Mouse (Mus musculus) stomach, embryonic 14.5 days (tissue): ENCODE data around the gene Keap1. TPM values are rescaled to one million over a fixed set of nuclear protein-coding genes. Genes with fewer than 3 reads are reported as not detected.

Source experiments
- ATAC-seq: fragments of 200-750 bp; cut with Nextera tagmentation; 2 replicates; pipeline ENCODE4 v1.8.0; 2017; ENCODE audit warnings: low read depth, moderate TSS enrichment; ENCODE audit not compliant: insufficient number of reproducible peaks, insufficient read depth, low FRiP score
- H3K27ac ChIP-seq: fragments of 300-500 bp; sonication (generic); 2 replicates; pipeline ENCODE4 v1.5.1; 2014; ENCODE audit warnings: mild to moderate bottlenecking, low read length, moderate library complexity, mixed read lengths
- H3K27me3 ChIP-seq: fragments of 300-500 bp; sonication (generic); 2 replicates; pipeline ENCODE4 v1.6.1; 2014; ENCODE audit warnings: low read length, control low read depth, mixed read lengths; ENCODE audit not compliant: control insufficient read depth, insufficient read depth
- H3K36me3 ChIP-seq: fragments of 300-500 bp; sonication (generic); 2 replicates; pipeline ENCODE4 v1.6.1; 2014; ENCODE audit warnings: mild to moderate bottlenecking, control low read depth, low read length, moderate library complexity, mixed read lengths; ENCODE audit not compliant: control insufficient read depth, insufficient read depth
- H3K4me1 ChIP-seq: fragments of 300-500 bp; sonication (generic); 2 replicates; pipeline ENCODE4 v1.6.1; 2014; ENCODE audit warnings: low read length, control low read depth, mixed read lengths; ENCODE audit not compliant: control insufficient read depth, insufficient read depth
- H3K4me2 ChIP-seq: fragments of 300-500 bp; sonication (generic); replicated peaks from 2 replicates; pipeline ENCODE4 v1.6.1; 2014; ENCODE audit warnings: low read depth, low read length, control low read depth
- H3K4me3 ChIP-seq: fragments of 300-500 bp; sonication (generic); 2 replicates; pipeline ENCODE4 v1.5.1; 2014; ENCODE audit warnings: low read depth, low read length, control low read depth
- H3K9ac ChIP-seq: fragments of 300-500 bp; sonication (generic); replicated peaks from 2 replicates; pipeline ENCODE4 v1.6.1; 2014; ENCODE audit warnings: low read depth, mild to moderate bottlenecking, control low read depth, low read length, moderate library complexity, mixed read lengths
- H3K9me3 ChIP-seq: fragments of 300-500 bp; sonication (generic); 2 replicates; pipeline ENCODE4 v1.6.1; 2016; ENCODE audit warnings: low read depth, low read length, control low read depth; ENCODE audit not compliant: control insufficient read depth
- WGBS: fragments of 180-500 bp; shearing (Covaris S2); extraction: QIAGEN DNeasy Blood & Tissue Kit; methylation state at CpG from one replicate; pipeline ENCODE4 v1.1.7; 2014; 5-methylcytosine and 5-hydroxymethylcytosine counted together
- polyA plus RNA-seq: library from polyadenylated mRNA; unstranded; fragments of >200 nt; fragmentation: Nextera tagmentation; extraction: Ambion mirVana; gene quantifications from 2 replicates; pipeline ENCODE4 v1.2.1, GENCODE M21; 2014

Keap1 gene
- polyA plus RNA-seq, 1 experiment from 2014 or later = 34.5 TPM

DNA sequence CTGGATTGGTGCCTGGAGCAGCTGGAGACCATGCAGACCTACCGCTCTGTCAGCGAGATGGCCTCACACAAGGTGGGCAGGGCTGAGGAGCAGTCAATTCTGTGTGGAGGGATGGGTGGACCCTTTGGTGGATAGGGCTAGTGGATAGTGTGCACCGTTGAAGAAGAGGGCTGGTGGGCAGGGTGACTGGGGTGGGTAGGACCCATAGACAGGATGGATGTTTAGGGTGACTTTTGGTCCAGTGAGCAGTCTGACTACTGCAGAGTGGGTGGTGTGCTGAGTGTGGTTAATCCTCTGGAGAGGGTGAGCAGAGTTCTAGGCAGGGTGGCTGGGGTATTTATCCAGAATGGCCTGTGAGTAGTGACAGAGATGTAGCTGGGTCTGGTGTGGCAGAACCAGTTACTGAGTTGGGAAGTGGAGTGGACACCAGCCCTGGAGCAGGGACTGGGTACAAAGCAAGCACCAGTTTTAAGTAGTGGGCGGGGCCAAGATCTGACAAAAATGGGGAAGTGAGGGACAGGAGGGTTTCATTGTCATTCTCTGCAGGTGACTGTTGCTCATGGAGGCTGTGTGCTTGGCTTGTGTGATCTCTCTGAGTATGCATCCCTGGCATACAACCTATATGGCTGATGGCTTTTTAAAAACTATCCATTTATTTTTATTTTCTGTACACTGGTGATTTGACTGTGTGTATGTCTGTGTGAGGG is 44.2 kb downstream of the Keap1 start:
- ATAC-seq = no peak
- Histone ChIP-seq H3K27ac (no peak overlapping the region), H3K4me2 (no peak overlapping the region), H3K4me3 (no peak overlapping the region), H3K36me3 (no peaks in the 10 kb centered on the region), H3K9ac (no peak overlapping the region), H3K4me1 (peaks cover 7% of the 10 kb centered on the region; the same call in 1 of the 2 replicates), H3K27me3 (no peaks in the 10 kb centered on the region), H3K9me3 (no peaks in the 10 kb centered on the region)
- 80% methylated on average over 4 of the region's 4 CpGs for WGBS

DNA sequence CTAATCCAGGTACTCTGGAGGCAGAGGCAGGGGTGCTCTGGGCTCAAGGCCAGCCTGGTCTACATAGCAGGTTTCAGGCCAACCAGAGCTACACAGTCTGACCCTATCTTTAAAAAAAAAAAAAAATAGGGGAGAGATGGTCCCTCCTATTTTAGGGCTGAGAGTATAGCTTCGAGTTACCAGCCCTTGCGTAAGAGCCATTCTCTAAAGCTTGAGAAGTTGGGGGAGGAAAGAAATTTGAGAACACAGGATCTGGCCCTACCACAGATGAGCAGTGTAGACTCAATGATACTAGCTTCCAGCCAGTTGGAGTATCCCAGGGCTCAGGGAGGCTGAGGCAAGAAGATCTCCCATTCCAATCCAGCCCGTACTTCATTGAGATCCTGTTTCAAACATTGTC is 45.4 kb downstream of the Keap1 start:
- Histone ChIP-seq H3K27me3 (no peaks in the 10 kb centered on the region), H3K36me3 (no peaks in the 10 kb centered on the region), H3K4me2 (no peak overlapping the region), H3K4me3 (no peak overlapping the region), H3K4me1 (peaks cover 7% of the 10 kb centered on the region; the same call in 1 of the 2 replicates), H3K27ac (no peak overlapping the region), H3K9ac (no peak overlapping the region), H3K9me3 (no peaks in the 10 kb centered on the region)
- 80% methylated on average over 3 of the region's 3 CpGs for WGBS
- ATAC-seq = no peak

DNA sequence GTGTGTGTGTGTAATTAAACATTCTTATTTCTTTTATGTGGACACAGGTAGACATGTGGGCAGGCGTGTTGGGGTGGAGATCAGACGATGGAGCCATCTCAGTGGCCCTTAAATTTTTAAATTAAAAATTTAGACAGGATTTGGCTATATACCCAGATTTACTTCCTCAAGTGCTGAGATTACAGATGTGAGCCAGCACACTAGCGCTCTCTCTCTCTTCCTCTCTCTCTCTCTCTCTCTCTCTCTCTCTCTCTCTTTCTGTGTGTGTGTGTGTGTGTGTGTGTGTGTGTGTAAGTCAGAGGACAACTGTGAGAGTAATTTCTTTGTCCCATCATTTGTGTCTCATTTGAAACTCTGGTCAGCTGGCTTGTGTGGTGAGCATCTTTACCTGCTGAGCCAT is 48.5 kb downstream of the Keap1 start:
- Histone ChIP-seq H3K27me3 (no peaks in the 10 kb centered on the region), H3K9me3 (no peaks in the 10 kb centered on the region), H3K4me1 (no peaks in the 10 kb centered on the region), H3K9ac (no peak overlapping the region), H3K36me3 (no peaks in the 10 kb centered on the region), H3K27ac (no peak overlapping the region), H3K4me2 (no peak overlapping the region), H3K4me3 (no peak overlapping the region)
- ATAC-seq = no peak
- 88% methylated on average over 3 of the region's 3 CpGs for WGBS

DNA sequence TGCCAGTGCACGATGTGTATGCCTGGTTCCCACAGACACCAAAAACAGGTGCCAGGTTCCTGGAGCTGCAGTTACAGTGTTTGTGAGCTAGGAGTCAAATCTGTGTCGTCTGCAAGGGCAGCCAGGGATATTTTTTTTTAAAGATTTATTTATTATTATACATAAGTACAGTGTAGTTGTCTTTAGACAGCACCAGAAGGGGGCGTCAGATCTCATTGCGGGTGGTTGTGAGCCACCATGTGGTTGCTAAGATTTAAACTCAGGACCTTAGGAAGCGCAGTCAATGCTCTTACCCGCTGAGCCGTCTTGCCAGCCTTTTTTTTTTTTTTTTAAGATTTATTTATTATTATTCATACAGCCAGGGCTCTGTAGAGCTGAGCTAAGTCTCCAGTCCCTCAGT is 49.3 kb downstream of the Keap1 start:
- H3K27ac ChIP-seq = no peak overlapping the region
- no peak overlapping the region for H3K9ac ChIP-seq
- no peaks in the 10 kb centered on the region for H3K27me3 ChIP-seq
- no peaks in the 10 kb centered on the region for H3K36me3 ChIP-seq
- no peak for ATAC-seq
- no peak overlapping the region for H3K4me3 ChIP-seq
- H3K9me3 ChIP-seq = no peaks in the 10 kb centered on the region
- no peaks in the 10 kb centered on the region for H3K4me1 ChIP-seq
- WGBS = 42% methylated on average over 7 of the region's 7 CpGs
- no peak overlapping the region for H3K4me2 ChIP-seq

DNA sequence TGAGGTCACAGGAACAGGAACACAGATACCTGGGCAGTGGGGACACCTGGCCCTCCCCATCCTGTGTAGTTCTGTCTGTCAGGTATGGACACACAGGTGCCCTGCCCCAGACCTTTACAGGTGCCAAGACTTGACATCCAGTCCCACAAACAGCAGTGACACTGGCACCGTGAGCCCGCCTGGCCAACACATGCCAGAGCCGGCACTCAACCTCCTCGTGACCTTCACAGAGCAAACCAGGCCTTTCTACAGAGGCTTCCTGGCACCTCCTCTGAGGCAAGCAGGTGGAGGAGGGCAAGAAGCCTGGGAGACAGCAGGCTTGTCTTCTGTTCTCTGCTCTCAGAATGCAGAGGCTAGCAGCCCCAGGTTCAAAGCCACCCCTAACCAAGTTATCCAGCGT is 53.7 kb downstream of the Keap1 start:
- WGBS = 83% methylated on average over 5 of the region's 5 CpGs

DNA sequence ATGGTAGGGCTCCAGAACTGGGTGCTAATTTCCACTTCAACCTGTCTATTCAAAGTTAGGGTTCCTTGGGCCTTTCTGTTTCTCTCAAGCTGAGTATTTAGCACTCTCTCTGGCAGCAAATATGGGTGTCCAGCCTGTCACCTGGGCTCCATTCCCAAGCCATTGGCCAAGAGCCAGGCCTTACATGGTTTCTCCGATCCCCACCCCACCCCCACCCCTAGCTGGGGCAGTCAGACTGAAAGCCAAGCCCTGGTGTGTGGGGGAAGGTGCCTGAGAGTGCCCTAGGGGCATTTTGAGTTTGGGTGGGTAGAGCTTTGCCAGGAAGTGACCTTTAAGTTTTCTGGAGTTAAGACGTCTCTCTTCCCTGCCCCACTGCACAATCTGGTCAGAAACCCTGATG is 54.4 kb downstream of the Keap1 start:
- Histone ChIP-seq H3K9ac (no peak overlapping the region), H3K27ac (no peak overlapping the region), H3K4me3 (no peak overlapping the region)

More for the DNA sequence above, 53.7 kb downstream of the Keap1 start:
- no peaks in the 10 kb centered on the region for H3K9me3 ChIP-seq
- peaks cover 7% of the 10 kb centered on the region; the same call in 1 of the 2 replicates for H3K4me1 ChIP-seq
- no peak overlapping the region for H3K27ac ChIP-seq
- no peak for ATAC-seq
- H3K4me3 ChIP-seq = no peak overlapping the region
- H3K9ac ChIP-seq = no peak overlapping the region
- H3K4me2 ChIP-seq = no peak overlapping the region
- no peaks in the 10 kb centered on the region for H3K36me3 ChIP-seq
- no peaks in the 10 kb centered on the region for H3K27me3 ChIP-seq

DNA sequence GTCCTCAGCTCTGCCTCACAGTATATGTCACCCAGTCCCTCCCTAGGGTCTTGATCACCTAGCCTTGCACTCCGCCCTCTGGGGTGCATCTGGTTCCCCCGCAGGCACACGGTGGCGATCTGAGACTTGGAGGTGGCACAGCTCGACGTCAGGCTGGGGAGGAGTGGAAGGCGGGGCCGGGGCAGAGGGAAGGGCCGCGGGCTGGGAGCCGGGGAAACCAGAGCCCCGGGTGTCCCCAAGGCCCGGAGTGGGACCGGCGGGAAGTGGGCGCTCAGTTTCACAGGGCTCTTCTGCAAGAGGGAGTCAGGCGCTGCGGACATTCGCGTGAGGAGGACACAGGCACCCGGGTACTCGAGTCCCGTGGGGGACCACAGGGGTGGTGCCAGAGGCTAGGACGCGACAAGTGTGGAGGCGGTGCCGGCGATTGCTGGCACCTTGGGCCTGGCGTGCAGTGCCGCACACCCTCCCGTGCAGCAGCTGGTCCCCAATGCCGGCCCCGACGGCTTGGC is 55.2 kb downstream of the Keap1 start:
- no peak overlapping the region for H3K9ac ChIP-seq
- H3K4me3 ChIP-seq = peak overlapping the region; percentile 22
- H3K27me3 ChIP-seq = no peaks in the 10 kb centered on the region
- no peaks in the 10 kb centered on the region for H3K36me3 ChIP-seq
- H3K27ac ChIP-seq = no peak overlapping the region
- WGBS = 8% methylated on average over 32 of the region's 34 CpGs
- H3K4me2 ChIP-seq = peak overlapping the region; percentile 45
- peaks cover 7% of the 10 kb centered on the region; the same call in 1 of the 2 replicates for H3K4me1 ChIP-seq
- ATAC-seq = no peak
- no peaks in the 10 kb centered on the region for H3K9me3 ChIP-seq

More for the DNA sequence above, 54.4 kb downstream of the Keap1 start:
- no peak overlapping the region for H3K4me2 ChIP-seq
- H3K36me3 ChIP-seq = no peaks in the 10 kb centered on the region
- H3K27me3 ChIP-seq = no peaks in the 10 kb centered on the region
- 28% methylated on average over 2 of the region's 2 CpGs for WGBS
- no peaks in the 10 kb centered on the region for H3K9me3 ChIP-seq
- peaks cover 7% of the 10 kb centered on the region; the same call in 1 of the 2 replicates for H3K4me1 ChIP-seq
- no peak for ATAC-seq

DNA sequence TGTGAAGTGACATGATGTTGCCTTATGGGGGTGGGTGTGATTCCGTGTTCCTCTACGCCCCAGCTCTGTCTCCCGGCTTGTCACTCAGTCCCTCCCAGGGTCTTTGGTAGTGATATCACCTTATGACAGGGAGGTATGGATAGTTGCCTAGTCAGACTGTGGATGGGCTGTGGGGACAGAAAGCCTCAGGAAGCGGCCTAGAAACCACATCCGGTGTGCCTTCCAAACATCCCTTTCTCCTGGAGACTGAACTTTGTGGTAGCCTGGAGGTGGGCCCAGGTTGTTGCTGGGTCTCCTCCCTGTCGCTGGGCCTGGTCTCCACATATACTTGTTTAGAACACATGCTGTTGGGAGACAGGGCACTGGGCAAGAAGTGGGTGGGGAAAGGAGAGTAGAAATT is 55.7 kb downstream of the Keap1 start:
- no peaks in the 10 kb centered on the region for H3K9me3 ChIP-seq

More for the DNA sequence above, 55.7 kb downstream of the Keap1 start:
- no peaks in the 10 kb centered on the region for H3K27me3 ChIP-seq
- no peak for ATAC-seq
- peak overlapping the region; percentile 45 for H3K4me2 ChIP-seq
- H3K36me3 ChIP-seq = no peaks in the 10 kb centered on the region
- no peak overlapping the region for H3K4me3 ChIP-seq
- H3K9ac ChIP-seq = no peak overlapping the region
- no peak overlapping the region for H3K27ac ChIP-seq
- WGBS = 77% methylated on average over 6 of the region's 6 CpGs
- H3K4me1 ChIP-seq = peaks cover 7% of the 10 kb centered on the region; the same call in 1 of the 2 replicates
